Mouse (Mus musculus): Measurements from ENCODE around the gene Olfr550. TPM values are rescaled to one million over a fixed set of nuclear protein-coding genes. Genes with fewer than 3 reads are reported as not detected.
"Not testable (repeated sequence)": the region's sequence is repeated elsewhere in the genome, so short reads cannot be mapped to it uniquely, and the experiment has no call there.

Gene Olfr550
- under 1 TPM; 0.09 TPM for total RNA-seq (2021)
- long read RNA-seq, experiment 1 = 0 reads
- long read RNA-seq, experiment 2 = 0 reads

DNA sequence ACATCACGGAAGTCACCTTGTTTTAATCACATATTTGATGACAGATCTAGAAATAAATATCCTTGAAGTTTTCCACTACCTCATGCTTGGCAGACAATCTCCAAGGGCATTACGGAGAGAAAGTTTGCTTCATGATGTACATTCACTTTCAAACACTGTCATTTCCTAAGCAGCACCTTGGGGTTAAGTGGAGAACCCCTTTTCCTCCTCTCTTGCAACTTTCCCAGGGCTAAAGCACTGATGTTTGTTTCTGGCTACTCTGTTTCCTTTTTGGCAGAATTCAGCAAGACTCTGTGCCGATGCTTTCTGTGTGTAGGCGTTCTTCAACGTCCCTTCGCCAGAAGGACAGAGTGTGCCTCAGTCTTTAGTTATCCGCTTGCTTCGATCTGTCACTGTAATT is at the start of gene Olfr550:
Gene Olfr550, plus strand, starts transcription at position 301 of the 400 bp plus-strand sequence.
- DNase-seq = no peak

DNA sequence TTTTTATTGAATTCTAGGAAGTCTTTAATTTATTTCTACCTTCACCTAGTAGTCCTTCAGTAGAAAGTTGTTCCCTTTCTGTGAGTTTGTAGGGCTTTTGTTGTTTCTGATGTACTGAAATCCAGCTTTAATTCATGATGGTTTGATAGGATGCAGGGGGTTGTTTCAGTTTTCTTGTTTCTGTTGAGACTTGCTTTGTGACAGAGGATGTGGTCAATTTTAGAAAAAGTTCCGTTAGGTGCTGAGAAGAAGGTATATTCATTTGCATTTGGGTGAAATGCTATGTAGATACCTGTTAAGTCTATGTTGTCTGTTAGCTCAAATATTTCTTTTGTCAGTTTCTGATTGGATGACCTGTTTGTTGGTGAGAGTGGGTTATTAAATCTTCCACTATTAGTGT is 42.2 kb upstream of the Olfr550 start:
- DNase-seq = no peak

DNA sequence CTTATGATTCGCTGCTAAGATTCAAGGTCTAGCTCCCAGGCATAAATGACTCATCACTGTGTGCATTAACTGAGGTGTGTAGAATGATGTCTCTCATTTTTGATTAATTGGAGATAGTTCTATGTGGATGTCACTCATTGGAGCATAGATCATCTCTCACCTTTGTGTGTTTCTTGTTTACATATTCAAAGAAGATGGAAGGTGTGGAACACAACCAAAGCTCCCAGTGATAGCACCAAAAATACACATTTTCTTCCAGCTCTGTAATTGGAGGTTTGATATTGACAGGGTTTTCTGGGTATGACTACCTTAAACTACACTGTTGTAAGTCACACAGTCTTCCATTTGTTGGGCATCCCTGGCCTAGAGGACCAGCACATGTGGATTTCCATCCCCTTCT is 36.8 kb upstream of the Olfr550 start, which contains the start of gene Olfr547:
Gene Olfr547, plus strand, starts transcription at position 301 of the 400 bp plus-strand sequence.
- DNase-seq = no peak

DNA sequence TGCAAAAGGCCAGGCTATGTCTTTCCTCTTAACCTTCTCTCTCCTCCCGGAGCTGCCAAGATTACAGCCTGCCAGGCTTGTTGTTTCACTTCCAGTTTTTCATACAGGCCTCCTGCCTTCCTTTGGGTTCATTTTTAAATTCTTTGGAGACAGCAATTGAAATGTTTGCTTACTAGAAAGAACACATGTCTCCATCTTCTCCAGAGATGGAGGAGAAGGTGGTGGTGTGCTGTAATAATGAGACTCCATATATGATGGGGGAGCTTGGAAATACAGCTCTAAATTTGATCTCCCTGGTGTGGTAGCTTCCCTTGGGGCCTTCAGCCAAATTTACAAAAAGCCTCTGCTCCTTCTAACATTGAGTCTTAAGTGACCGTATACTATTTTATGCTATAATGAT is 30.6 kb upstream of the Olfr550 start, which contains the start of gene Olfr548-ps1:
Gene Olfr548-ps1, plus strand, starts transcription at position 301 of the 400 bp plus-strand sequence.
- DNase-seq = no peak

DNA sequence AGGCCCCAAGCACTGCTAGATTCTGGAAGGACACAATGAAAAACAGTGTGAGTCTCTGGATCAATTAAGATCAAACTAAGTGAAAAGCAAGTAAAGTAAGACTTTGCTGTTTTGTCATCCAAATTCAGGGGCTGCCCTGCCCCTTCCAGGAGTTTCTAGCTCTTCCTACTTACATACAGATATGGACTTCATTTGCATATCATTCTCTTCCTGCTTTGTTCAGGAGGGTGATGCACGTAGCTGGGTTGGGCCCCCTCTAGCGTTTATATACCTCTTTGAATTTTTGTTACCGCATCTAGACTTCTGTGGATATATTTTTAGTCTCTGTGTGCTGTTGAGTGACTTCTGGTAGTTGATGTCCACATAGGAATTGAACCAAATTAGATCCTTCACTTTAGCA is 30.0 kb upstream of the Olfr550 start:
- DNase-seq = no peak

DNA sequence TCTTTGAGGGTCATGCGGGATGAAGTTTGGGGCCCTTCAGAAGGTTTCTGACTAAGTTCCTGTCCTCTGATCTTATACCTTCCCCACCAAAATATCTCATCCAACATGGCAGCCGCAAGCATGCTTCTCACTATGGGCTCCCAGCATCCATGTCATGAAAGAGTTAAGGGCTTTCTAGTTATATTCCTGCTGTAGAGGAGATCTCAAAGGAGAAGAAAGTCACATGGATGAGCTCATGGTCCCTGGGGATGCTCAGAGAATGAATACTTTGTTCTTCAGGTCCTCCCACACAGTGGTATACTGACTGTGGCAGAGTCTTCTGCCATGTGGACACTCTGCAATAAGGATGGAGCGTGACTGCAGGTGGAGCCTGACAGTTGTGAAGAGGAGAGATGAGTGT is 21.7 kb upstream of the Olfr550 start, which contains the start of gene Olfr549:
Gene Olfr549, plus strand, starts transcription at position 301 of the 400 bp plus-strand sequence.
- no peak for DNase-seq

DNA sequence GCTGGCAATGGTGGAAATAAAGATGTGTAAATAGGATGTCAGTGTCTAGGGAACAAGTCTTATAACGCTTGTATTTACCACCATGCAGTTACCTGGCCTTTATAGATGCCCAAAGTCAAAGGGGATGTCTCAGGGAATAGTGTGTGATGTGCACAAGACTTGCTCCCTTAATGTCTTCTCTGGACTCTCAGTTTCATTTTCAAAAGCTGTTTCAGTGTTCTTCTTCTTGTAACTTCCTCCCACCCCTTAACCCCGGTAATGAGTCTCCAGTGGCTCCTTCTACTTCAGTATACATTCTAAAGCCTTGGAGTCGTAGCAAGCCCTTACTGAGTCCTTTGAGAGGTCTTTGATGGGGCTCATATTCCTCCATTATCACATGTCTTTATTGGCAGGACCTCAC is 18.0 kb upstream of the Olfr550 start:
- DNase-seq = no peak

DNA sequence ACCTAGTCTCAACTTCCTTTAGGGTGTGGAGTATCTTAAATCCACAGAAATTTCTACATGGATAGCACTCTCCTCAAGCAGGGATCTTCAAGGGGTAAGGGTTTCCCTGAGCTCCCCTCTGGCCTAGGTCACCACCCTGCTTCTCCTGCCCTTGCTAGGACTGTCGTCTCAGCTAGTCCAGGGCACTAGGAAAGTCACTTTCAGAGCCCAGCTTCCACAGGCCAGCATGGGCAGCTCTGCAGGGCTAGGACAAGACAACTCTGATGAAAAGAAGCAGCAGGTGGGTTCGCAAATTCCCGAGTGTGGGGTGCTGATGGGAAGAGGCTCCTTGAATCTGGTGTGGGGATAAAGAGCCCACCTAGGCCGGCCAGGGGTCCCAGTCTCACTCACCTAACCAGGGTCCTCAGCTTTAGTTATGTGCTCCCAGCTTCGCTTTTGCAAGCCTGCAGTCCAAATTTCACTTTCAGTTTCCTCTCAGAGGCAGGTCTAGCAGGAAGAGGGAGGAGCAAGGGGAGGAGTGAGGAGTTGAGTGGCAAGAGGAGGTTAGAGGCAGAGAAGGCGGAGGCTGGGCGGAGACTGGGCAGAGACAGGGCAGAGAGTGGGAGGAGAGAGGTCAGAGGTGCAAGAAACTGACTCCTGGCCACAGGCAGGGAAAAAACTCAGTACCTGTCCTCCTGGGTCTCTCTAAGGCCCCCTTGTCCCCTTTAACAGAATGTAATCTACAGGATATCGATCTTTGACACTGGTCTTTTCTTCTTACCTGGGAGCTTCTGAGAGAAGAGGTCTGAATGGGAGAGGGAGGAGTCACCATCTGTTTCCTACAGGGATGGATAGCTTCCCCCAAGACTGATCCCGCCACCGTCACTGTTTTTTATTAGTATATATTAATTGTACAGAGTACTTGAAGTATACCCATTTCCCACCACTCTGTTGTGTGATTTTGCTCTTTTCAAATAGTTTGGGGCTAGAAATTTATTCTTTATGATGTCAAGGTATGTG is 5.9 kb upstream of the Olfr550 start, which contains the start of gene Trim21:
Gene Trim21, minus strand, starts transcription at position 488 of the 999 bp plus-strand sequence.
- peak; percentile 70 for DNase-seq

DNA sequence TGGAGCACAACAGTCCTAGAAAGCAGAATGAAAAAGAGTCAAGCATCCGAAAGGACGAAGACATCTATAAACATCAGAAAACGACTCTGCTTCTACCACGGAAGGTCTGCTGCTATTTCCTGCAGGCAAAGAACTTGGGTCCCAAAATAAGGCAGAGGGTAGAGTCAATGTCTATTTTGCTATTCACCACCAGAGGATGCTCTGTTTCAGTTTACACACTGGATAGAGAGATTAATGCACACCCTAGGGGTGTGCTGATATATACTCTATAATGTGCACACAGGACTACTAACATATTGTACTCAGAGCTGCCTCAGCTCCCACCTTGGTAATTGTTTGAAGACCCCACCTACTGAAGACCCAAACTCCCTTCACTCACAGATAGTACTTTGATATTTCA is 5.0 kb upstream of the Olfr550 start:
- DNase-seq = no peak

DNA sequence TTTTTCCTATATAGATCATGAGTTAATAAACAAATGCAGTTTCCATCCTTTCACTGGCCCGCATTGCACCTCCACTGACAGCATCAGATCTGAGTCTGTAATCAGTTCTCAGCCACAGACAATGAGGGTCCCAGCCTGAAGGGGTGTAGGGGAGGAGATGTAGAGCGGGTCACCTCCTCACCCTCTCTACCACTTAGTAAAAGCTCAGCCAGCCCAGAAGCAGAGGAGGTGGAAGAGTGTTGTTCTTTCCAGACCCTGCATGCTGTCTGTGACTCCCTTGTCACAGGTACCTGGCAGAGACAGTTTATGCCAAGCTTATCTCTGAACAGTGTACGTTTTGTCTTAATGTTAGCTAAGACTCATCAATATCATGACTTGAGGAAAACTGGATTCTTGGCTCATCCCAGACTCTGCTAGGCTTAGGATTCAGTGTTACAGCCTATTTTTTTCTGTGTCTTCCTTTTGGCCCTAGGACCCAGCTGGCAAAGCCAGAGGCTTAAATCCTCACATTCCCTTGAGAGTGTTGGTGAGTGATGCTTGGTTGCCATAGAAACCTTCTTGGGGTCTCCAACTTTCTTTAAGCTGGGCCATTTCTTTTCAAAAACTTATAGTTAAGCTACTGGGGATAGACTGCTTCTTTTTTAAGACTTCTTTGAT is 2.1 kb downstream of the Olfr550 start:
- DNase-seq = no peak

DNA sequence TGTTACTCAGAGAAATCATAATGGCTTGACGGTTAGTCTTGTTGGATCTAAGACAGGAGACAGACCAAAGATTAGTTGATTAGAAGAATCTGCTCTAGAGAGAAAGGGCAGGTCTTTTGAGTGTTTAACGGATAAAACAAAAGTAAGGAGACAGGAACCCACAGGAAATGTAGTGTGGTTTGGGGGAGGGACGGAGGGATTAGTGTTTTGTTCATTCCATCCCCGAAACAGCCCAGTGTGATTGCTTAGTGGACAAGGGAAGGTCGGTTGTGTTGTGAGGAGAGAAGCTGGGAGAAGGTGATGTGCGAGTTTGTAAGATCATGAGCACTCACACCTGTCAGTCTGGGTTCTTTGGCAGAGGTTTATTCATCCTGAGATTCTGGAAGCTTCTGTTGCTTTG is 4.8 kb downstream of the Olfr550 start:
- no peak for DNase-seq

DNA sequence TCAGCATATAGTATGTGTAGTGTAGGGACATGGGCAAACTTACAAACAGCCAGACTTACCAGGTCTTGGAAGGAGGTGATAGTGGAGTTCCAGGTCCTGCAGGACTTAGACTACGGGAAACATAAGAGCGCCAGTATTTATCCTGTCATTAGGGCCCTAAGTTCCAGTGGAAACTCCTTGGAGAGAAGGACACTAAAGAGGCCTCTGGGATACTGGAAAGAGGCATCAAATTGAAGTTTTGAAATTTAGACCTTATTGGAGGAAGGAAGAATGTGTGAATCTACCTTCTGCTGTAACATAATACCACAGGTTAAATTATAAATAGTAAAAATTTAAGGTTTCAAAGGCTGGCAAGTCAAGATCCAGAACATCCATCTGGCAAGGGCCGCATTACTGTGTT is 20.5 kb downstream of the Olfr550 start, which contains the start of gene Olfr551:
Gene Olfr551, minus strand, starts transcription at position 101 of the 400 bp plus-strand sequence.
- DNase-seq = no peak

DNA sequence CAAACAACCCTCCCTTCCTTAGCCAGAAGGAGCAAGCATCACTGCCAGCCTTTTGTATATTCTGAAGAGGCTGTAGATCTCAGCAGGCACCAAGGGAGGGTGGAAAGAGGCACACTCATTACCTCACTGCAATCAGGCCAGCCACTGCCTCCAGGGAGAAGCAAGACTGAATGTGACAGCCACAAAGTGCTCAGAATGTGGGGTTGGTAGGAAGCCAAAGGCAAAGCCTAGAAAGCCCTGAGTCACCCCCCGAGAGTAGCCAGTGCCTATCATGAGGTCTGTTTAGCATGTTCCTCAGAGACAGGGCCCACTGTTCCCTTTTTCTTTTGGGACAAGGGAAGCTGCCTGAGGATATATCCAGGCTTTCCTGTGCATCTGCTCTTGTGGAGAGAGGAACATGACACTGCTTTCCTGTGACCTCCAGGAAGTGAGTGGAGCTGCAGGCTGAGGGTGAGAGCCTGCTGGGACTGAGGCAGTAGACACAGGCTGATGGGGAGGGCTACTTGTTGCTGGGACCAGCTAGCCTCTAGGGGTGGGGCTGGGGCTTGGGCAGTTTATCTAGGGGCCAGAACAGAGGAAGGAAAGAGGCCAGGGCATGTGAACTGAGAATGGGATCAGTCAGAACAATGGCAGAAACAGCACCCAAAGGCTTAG is 26.3 kb downstream of the Olfr550 start, which contains the start of gene Olfr552:
Gene Olfr552, plus strand, starts transcription at position 393 of the 654 bp plus-strand sequence.
- DNase-seq = no peak

DNA sequence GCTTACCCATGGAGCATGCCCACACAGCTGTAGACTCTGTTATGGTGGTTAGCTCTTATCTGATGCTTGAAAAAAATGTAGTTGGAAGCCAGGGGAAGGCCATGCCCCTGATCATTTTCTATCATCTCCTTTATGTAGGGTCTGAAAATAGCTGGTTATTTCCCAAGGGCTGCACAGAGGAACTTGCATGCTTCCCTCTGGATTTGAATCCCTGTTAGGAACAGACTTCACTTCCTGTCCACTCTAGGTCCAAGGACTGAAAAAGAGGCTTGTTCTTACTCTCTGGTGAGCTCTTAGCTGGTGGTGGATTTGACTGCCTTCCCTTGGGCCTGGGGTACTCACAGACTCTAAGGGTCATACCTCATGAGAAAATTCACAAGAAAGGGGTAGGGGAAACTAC is 46.9 kb downstream of the Olfr550 start, which contains the start of gene Olfr553:
Gene Olfr553, minus strand, starts transcription at position 101 of the 400 bp plus-strand sequence.
- no peak for DNase-seq

DNA sequence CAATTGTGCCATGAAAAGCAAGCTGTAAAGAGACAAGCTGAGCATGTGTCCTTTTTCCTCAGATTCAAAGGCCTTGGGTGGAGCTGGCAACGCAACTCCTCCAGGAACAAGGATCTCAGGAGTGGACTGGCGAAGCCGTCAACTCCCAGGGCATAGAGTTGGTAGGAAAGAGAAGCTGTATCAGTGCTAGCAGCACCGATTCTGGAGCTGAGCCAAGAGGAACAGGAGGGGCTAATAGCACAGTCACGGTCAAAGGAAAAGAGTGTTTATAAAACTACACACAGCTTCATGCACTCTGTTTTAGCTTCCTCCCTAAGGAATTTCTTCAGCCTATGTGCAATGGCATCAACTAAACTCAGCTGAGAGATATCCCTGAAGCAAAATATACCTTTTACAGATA is 48.4 kb downstream of the Olfr550 start:
- DNase-seq = peak; percentile 10

DNA sequence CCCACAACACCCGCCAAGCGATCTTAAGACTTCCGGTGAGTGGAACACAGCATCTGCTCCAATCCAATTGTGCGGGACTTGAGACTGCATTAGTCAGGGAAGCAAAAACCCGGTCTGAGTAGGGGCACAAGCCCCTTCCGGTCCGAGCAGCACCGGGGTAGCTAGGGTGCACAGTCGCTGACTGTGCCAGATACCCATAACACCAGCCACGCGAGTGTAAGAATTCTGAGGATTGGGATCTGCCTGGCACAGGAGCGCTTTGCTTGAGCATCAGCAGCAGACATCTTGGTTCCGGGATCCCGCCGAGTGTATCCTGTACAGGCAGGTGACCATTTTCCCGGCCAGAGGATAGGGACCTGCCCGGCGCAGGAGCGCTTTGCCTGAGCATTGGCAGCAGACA is 49.1 kb downstream of the Olfr550 start:
- not testable (repeated sequence) for DNase-seq

Other genes starting within 250 kb of the Olfr550 start
- 10 to 100 TPM; 25.5 to 30.0 TPM for gene Rrm1, start 129.7 kb upstream of the Olfr550 start, total RNA-seq (2021)
- not detected for gene Olfr543, start 89.8 kb upstream of the Olfr550 start, total RNA-seq (2021)
- not detected for gene Olfr544, start 83.1 kb upstream of the Olfr550 start, total RNA-seq (2021)
- not detected for gene Olfr545, start 71.9 kb upstream of the Olfr550 start, total RNA-seq (2021)
- not detected for gene Olfr547, start 36.7 kb upstream of the Olfr550 start, total RNA-seq (2021)
- gene Olfr548-ps1, start 30.5 kb upstream of the Olfr550 start, total RNA-seq (2021) = not detected
- gene Olfr549, start 21.6 kb upstream of the Olfr550 start, total RNA-seq (2021) = not detected
- gene Trim21, start 6.0 kb upstream of the Olfr550 start, total RNA-seq (2021) = 1 to 10 TPM; 4.4 to 4.6 TPM
- not detected for gene Olfr551, start 20.4 kb downstream of the Olfr550 start, total RNA-seq (2021)
- under 1 TPM in 1 of 2 experiments, not detected in 1; 0.07 TPM for gene Olfr552, start 26.3 kb downstream of the Olfr550 start, total RNA-seq (2021)
- not detected for gene Olfr553, start 46.8 kb downstream of the Olfr550 start, total RNA-seq (2021)
- not detected for gene Olfr554, start 67.0 kb downstream of the Olfr550 start, total RNA-seq (2021)
- not detected for gene Olfr555, start 87.4 kb downstream of the Olfr550 start, total RNA-seq (2021)
- gene Olfr556, start 93.5 kb downstream of the Olfr550 start, total RNA-seq (2021) = not detected
- gene Trim68, start 115.9 kb downstream of the Olfr550 start, total RNA-seq (2021) = 1 to 10 TPM; 4.7 to 6.6 TPM
- not detected for gene Olfr557, start 124.5 kb downstream of the Olfr550 start, total RNA-seq (2021)
- gene Olfr558, start 130.8 kb downstream of the Olfr550 start, total RNA-seq (2021) = 1 to 10 TPM; 3.4 to 3.8 TPM
- not detected for gene Olfr33, start 147.6 kb downstream of the Olfr550 start, total RNA-seq (2021)
- not detected for gene Olfr559, start 156.0 kb downstream of the Olfr550 start, total RNA-seq (2021)
- gene Olfr560, start 187.9 kb downstream of the Olfr550 start, total RNA-seq (2021) = not detected
- gene Olfr78, start 188.0 kb downstream of the Olfr550 start, total RNA-seq (2021) = 1 to 10 TPM; 1.3 to 1.4 TPM
- gene Olfr561, start 199.8 kb downstream of the Olfr550 start, total RNA-seq (2021) = not detected
- not detected for gene Olfr564, start 232.0 kb downstream of the Olfr550 start, total RNA-seq (2021)